Mouse (Mus musculus) sigmoid colon, adult 10 weeks (tissue): ENCODE data around the gene Tada2b. TPM values are rescaled to one million over a fixed set of nuclear protein-coding genes. Genes with fewer than 3 reads are reported as not detected.

Experiments
- polyA plus RNA-seq: library from polyadenylated mRNA; stranded (reverse); fragments of 350-450 nt; fragmentation: Illumina TruSeq; extraction: RNeasy Lipid Tissue Mini Kit (QIAGEN cat#74804); gene quantifications from one replicate; pipeline ENCODE4 v1.2.3, GENCODE M21; 2014; ENCODE audit warnings: low read depth, low replicate concordance

Tada2b gene
- polyA plus RNA-seq = 14.8 TPM

GRCm38 (mm10) chr5:36484171-36484990 is at the start of gene Tada2b, which contains the start of gene Ccdc96:
Tada2b (minus strand) TSS chr5:36484285.
Ccdc96 (plus strand) TSS chr5:36484588.

GRCm38 (mm10) chr5:36464709-36465661 is 19.1 kb downstream of the Tada2b start, which contains the start of gene Grpel1:
Grpel1 (plus strand) TSS chr5:36464998.

Other genes with a start within 250 kb of the Tada2b start
- gene Sorcs2, start 86.1 kb downstream of the Tada2b start, polyA plus RNA-seq = 1.3 TPM
- 9.8 TPM for gene Grpel1, start 19.3 kb downstream of the Tada2b start, polyA plus RNA-seq
- gene Ccdc96, start 303 bp upstream of the Tada2b start, polyA plus RNA-seq = not detected
- gene Tbc1d14, start 109.0 kb upstream of the Tada2b start, polyA plus RNA-seq = 23.9 TPM
- 47.0 TPM for gene D5Ertd579e, start 211.7 kb upstream of the Tada2b start, polyA plus RNA-seq